Mouse (Mus musculus) 416B (cell line): Measurements from ENCODE around the gene Galnt14.

Experiments used
- DNase-seq: peaks from one replicate; pipeline ENCODE4 v3.0.0; 2011; ENCODE audit warnings: low read depth

Gene Galnt14

GRCm38 (mm10) chr17:73710042-73710911 lies at the start of gene Galnt14:
TSS of gene Galnt14 (minus strand) at chr17:73710453.
- DNase-seq, result no peak

GRCm38 (mm10) chr17:73743681-73744311 lies 33.5 kb upstream of the Galnt14 start:
- DNase-seq, result peak; percentile 89

- peak; percentile 47 for DNase-seq
Observed at GRCm38 (mm10) chr17:73723885-73724682, 13.8 kb upstream of the Galnt14 start.

- no peak for DNase-seq
Observed at GRCm38 (mm10) chr17:73719021-73719748, 8.9 kb upstream of the Galnt14 start.

- no peak for DNase-seq
Observed at GRCm38 (mm10) chr17:73716684-73717083, 6.4 kb upstream of the Galnt14 start.

GRCm38 (mm10) chr17:73714440-73715221 lies 4.4 kb upstream of the Galnt14 start:
- DNase-seq, result no peak

- no peak for DNase-seq
Observed at GRCm38 (mm10) chr17:73713347-73713746, 3.1 kb upstream of the Galnt14 start.

GRCm38 (mm10) chr17:73711919-73712318 lies 1.7 kb upstream of the Galnt14 start:
- DNase-seq, result no peak

- DNase-seq, result no peak
Observed at GRCm38 (mm10) chr17:73709131-73710041, 867 bp downstream of the Galnt14 start.

- no peak for DNase-seq
Observed at GRCm38 (mm10) chr17:73708451-73708850, 1.8 kb downstream of the Galnt14 start.

GRCm38 (mm10) chr17:73703571-73703970 lies 6.7 kb downstream of the Galnt14 start:
- no peak for DNase-seq

- no peak for DNase-seq
Observed at GRCm38 (mm10) chr17:73701016-73701415, 9.2 kb downstream of the Galnt14 start.

GRCm38 (mm10) chr17:73699881-73700280 lies 10.4 kb downstream of the Galnt14 start:
- DNase-seq, result no peak

- DNase-seq, result no peak
Observed at GRCm38 (mm10) chr17:73694206-73694952, 15.9 kb downstream of the Galnt14 start.

- DNase-seq, result no peak
Observed at GRCm38 (mm10) chr17:73688261-73688660, 22.0 kb downstream of the Galnt14 start.

GRCm38 (mm10) chr17:73686292-73686691 lies 24.0 kb downstream of the Galnt14 start:
- no peak for DNase-seq

- no peak for DNase-seq
Observed at GRCm38 (mm10) chr17:73684746-73685145, 25.5 kb downstream of the Galnt14 start.

GRCm38 (mm10) chr17:73671921-73672320 lies 38.3 kb downstream of the Galnt14 start:
- no peak for DNase-seq

- no peak for DNase-seq
Observed at GRCm38 (mm10) chr17:73670048-73670447, 40.2 kb downstream of the Galnt14 start.
